10 mouse cellular contexts compared by ENCODE assay signal in genomic region chr8:90936840-90937239, GRCm38 (mm10).
DNase-seq lines count a peak whose midpoint lies in the region; ATAC-seq and TF ChIP-seq lines count a peak whose summit lies in the region.
"Had no signal": no experiment of that assay in that cellular context is flagged by ENCODE, and none has a peak within 500 bp of the region (broad histone marks: within the 10 kb centered on the region; RNA-seq: fewer than 3 reads in every experiment).

No protein-coding gene starts in this region.

- no peak overlapping the region for H3K27ac ChIP-seq in kidney, postnatal 0 days

- H3K4me2 ChIP-seq in kidney, postnatal 0 days (ENCODE audit: low read length): no peak overlapping the region

- H3K27me3 ChIP-seq in kidney, postnatal 0 days (ENCODE audit: insufficient read depth, low read length): no peaks in the 10 kb centered on the region

- intact Hi-C loops in left cerebral cortex, postnatal 14 days (cut with DNase I): no loop called here

- H3K9me3 ChIP-seq in kidney, postnatal 0 days (replicated peaks; ENCODE audit: low read length): no peaks in the 10 kb centered on the region

- no peaks in the 10 kb centered on the region for H3K36me3 ChIP-seq in kidney, postnatal 0 days (ENCODE audit: insufficient read depth, low read length)

- DNase-seq in kidney, adult 8-10 months: peak; percentile 23 to 29
- no peak for DNase-seq in kidney, adult 18-20 months
- peak; percentile 62 for DNase-seq in CD4-positive helper T cell, adult 2 months (ENCODE audit: low read depth, low spot score)
- DNase-seq in MN1 (ENCODE audit: low spot score): peak; percentile 55
- peak; percentile 71 for DNase-seq in kidney, postnatal 0 days (ENCODE audit: low spot score)
- no peak for DNase-seq in urinary bladder, postnatal 36 days (ENCODE audit: low spot score in 2 of 2)
- no peak for DNase-seq in gastrocnemius, adult 8-10 months (ENCODE audit: low spot score in 2 of 2)
- DNase-seq in left cerebral cortex, postnatal 14 days (ENCODE audit: low spot score in 2 of 2): no peak
- DNase-seq: right cerebral cortex, postnatal 4 days had no signal

- no peak overlapping the region for H3K4me3 ChIP-seq in kidney, postnatal 0 days (replicated peaks; ENCODE audit: low read depth, low read length)

- H3K9ac ChIP-seq in kidney, postnatal 0 days (ENCODE audit: low read depth, low read length): no peak overlapping the region

- ATAC-seq in kidney, postnatal 0 days (replicated peaks; ENCODE audit: low FRiP score, low read depth): no peak
- ATAC-seq: hindbrain, embryonic 16.5 days had no signal

- no peaks in the 10 kb centered on the region for H3K4me1 ChIP-seq in kidney, postnatal 0 days (replicated peaks; ENCODE audit: insufficient read depth, low read length)

- TF ChIP-seq CTCF in kidney, postnatal 0 days (IDR thresholded peaks at IDR 0.05; ENCODE audit: low read depth): peak; percentile 70

- 22% methylated on average over 1 of the region's 1 CpGs for WGBS in kidney, postnatal 0 days

Comparison
In these comparisons a context has a peak if more than half of its experiments do, and no peak if none do; other contexts are left out.
1. DNase-seq: peak in kidney, adult 8-10 months (2 of 2), CD4-positive helper T cell, adult 2 months (single experiment), MN1 (single experiment) and kidney, postnatal 0 days (single experiment); none in kidney, adult 18-20 months (single experiment), urinary bladder, postnatal 36 days (0 of 2), gastrocnemius, adult 8-10 months (0 of 2) and left cerebral cortex, postnatal 14 days (0 of 2).